Mouse (Mus musculus) hindbrain, embryonic 10.5 days (tissue): Measurements from ENCODE around the gene Gm37240. TPM values are rescaled to one million over a fixed set of nuclear protein-coding genes. Genes with fewer than 3 reads are reported as not detected.

Experiments
- DNase-seq: peaks from one replicate; pipeline ENCODE4 v3.0.0-alpha.2; 2017; ENCODE audit warnings: low spot score
- H3K27ac ChIP-seq: fragments of 300-500 bp; sonication (generic); 2 replicates; pipeline ENCODE4 v1.5.1; 2016; ENCODE audit warnings: mild to moderate bottlenecking, moderate library complexity
- H3K27me3 ChIP-seq: fragments of 300-500 bp; sonication (generic); 2 replicates; pipeline ENCODE4 v1.6.1; 2016; ENCODE audit warnings: mild to moderate bottlenecking; ENCODE audit not compliant: poor library complexity, insufficient read depth, severe bottlenecking
- H3K36me3 ChIP-seq: fragments of 300-500 bp; sonication (generic); 2 replicates; pipeline ENCODE4 v1.6.1; 2016; ENCODE audit warnings: mild to moderate bottlenecking, moderate library complexity
- H3K4me1 ChIP-seq: fragments of 300-500 bp; sonication (generic); replicated peaks from 2 replicates; pipeline ENCODE4 v1.6.1; 2016; ENCODE audit warnings: mild to moderate bottlenecking
- H3K4me3 ChIP-seq: fragments of 300-500 bp; sonication (generic); 2 replicates; pipeline ENCODE4 v1.5.1; 2016; ENCODE audit warnings: mild to moderate bottlenecking, moderate library complexity
- H3K9me3 ChIP-seq: fragments of 300-500 bp; sonication (generic); 2 replicates; pipeline ENCODE4 v1.6.1; 2016; ENCODE audit warnings: mild to moderate bottlenecking, moderate library complexity
- WGBS: fragments of 180-500 bp; shearing (Covaris S2); methylation state at CpG from one replicate; pipeline ENCODE4 v1.1.7; 2016; 5-methylcytosine and 5-hydroxymethylcytosine counted together
- polyA plus RNA-seq: library from polyadenylated mRNA; unstranded; fragments of >200 nt; fragmentation: Nextera tagmentation; extraction: Ambion mirVana; gene quantifications from 2 replicates; pipeline ENCODE4 v1.2.1, GENCODE M21; 2016

Gm37240 gene
- polyA plus RNA-seq, 1 experiment from 2014 or later: 1.4 TPM

GRCm38 (mm10) chr3:84775577-84775976 lies 1111.7 kb downstream of the Gm37240 start:
- WGBS: 84% methylated on average over 4 of the region's 4 CpGs
- no peak for DNase-seq

GRCm38 (mm10) chr3:84775067-84775423 lies 1112.3 kb downstream of the Gm37240 start:
- no peaks in the 10 kb centered on the region for H3K36me3 ChIP-seq
- no peak overlapping the region for H3K27ac ChIP-seq
- H3K4me3 ChIP-seq: no peak overlapping the region
- DNase-seq: no peak
- H3K27me3 ChIP-seq: no peaks in the 10 kb centered on the region
- WGBS: 89% methylated on average over 6 of the region's 6 CpGs
- H3K4me1 ChIP-seq: no peaks in the 10 kb centered on the region
- no peaks in the 10 kb centered on the region for H3K9me3 ChIP-seq

More at GRCm38 (mm10) chr3:84775577-84775976, 1111.7 kb downstream of the Gm37240 start:
- no peaks in the 10 kb centered on the region for H3K4me1 ChIP-seq
- H3K27ac ChIP-seq: no peak overlapping the region
- no peaks in the 10 kb centered on the region for H3K27me3 ChIP-seq
- no peak overlapping the region for H3K4me3 ChIP-seq
- H3K36me3 ChIP-seq: no peaks in the 10 kb centered on the region
- no peaks in the 10 kb centered on the region for H3K9me3 ChIP-seq

- H3K27me3 ChIP-seq: no peaks in the 10 kb centered on the region
- DNase-seq: no peak
- 64% methylated on average over 8 of the region's 8 CpGs for WGBS
- no peak overlapping the region for H3K27ac ChIP-seq
- H3K36me3 ChIP-seq: no peaks in the 10 kb centered on the region
- H3K4me1 ChIP-seq: no peaks in the 10 kb centered on the region
- no peaks in the 10 kb centered on the region for H3K9me3 ChIP-seq
- H3K4me3 ChIP-seq: no peak overlapping the region
Measured at GRCm38 (mm10) chr3:84774246-84775066, 1112.9 kb downstream of the Gm37240 start.

- Histone ChIP-seq H3K27ac (no peak overlapping the region), H3K36me3 (no peaks in the 10 kb centered on the region), H3K4me1 (no peaks in the 10 kb centered on the region), H3K9me3 (no peaks in the 10 kb centered on the region), H3K4me3 (no peak overlapping the region), H3K27me3 (no peaks in the 10 kb centered on the region)
- no peak for DNase-seq
- WGBS: 61% methylated on average over 2 of the region's 2 CpGs
Measured at GRCm38 (mm10) chr3:84771980-84772379, 1115.3 kb downstream of the Gm37240 start.

- Histone ChIP-seq H3K4me1 (no peaks in the 10 kb centered on the region), H3K4me3 (no peak overlapping the region), H3K36me3 (no peaks in the 10 kb centered on the region), H3K9me3 (no peaks in the 10 kb centered on the region), H3K27me3 (no peaks in the 10 kb centered on the region), H3K27ac (no peak overlapping the region)
- 94% methylated on average over 6 of the region's 6 CpGs for WGBS
- DNase-seq: no peak
Measured at GRCm38 (mm10) chr3:84770518-84770917, 1116.8 kb downstream of the Gm37240 start.

GRCm38 (mm10) chr3:84769411-84769810 lies 1117.9 kb downstream of the Gm37240 start:
- Histone ChIP-seq H3K27ac (no peak overlapping the region), H3K4me1 (no peaks in the 10 kb centered on the region), H3K9me3 (no peaks in the 10 kb centered on the region), H3K36me3 (no peaks in the 10 kb centered on the region), H3K27me3 (no peaks in the 10 kb centered on the region), H3K4me3 (no peak overlapping the region)
- 86% methylated on average over 6 of the region's 6 CpGs for WGBS
- no peak for DNase-seq

GRCm38 (mm10) chr3:84768940-84769339 lies 1118.4 kb downstream of the Gm37240 start:
- WGBS: 88% methylated on average over 4 of the region's 4 CpGs
- Histone ChIP-seq H3K36me3 (no peaks in the 10 kb centered on the region), H3K4me1 (no peaks in the 10 kb centered on the region), H3K9me3 (no peaks in the 10 kb centered on the region), H3K4me3 (no peak overlapping the region), H3K27ac (no peak overlapping the region), H3K27me3 (no peaks in the 10 kb centered on the region)
- no peak for DNase-seq

- no peaks in the 10 kb centered on the region for H3K36me3 ChIP-seq
- H3K27me3 ChIP-seq: no peaks in the 10 kb centered on the region
- 96% methylated on average over 2 of the region's 2 CpGs for WGBS
- DNase-seq: no peak
- H3K27ac ChIP-seq: no peak overlapping the region
- no peaks in the 10 kb centered on the region for H3K4me1 ChIP-seq
- H3K9me3 ChIP-seq: no peaks in the 10 kb centered on the region
- H3K4me3 ChIP-seq: no peak overlapping the region
Measured at GRCm38 (mm10) chr3:84753816-84754215, 1133.5 kb downstream of the Gm37240 start.

- no peak for DNase-seq
- H3K4me1 ChIP-seq: no peaks in the 10 kb centered on the region
- H3K36me3 ChIP-seq: no peaks in the 10 kb centered on the region
- no peak overlapping the region for H3K27ac ChIP-seq
- H3K4me3 ChIP-seq: no peak overlapping the region
- H3K9me3 ChIP-seq: no peaks in the 10 kb centered on the region
- H3K27me3 ChIP-seq: no peaks in the 10 kb centered on the region
- WGBS: 78% methylated on average over 5 of the region's 5 CpGs
Measured at GRCm38 (mm10) chr3:84749222-84749621, 1138.1 kb downstream of the Gm37240 start.

GRCm38 (mm10) chr3:84748139-84748538 lies 1139.2 kb downstream of the Gm37240 start:
- no peak for DNase-seq
- 92% methylated on average over 5 of the region's 5 CpGs for WGBS
- Histone ChIP-seq H3K4me3 (no peak overlapping the region), H3K4me1 (no peaks in the 10 kb centered on the region), H3K27ac (no peak overlapping the region), H3K27me3 (no peaks in the 10 kb centered on the region), H3K9me3 (no peaks in the 10 kb centered on the region), H3K36me3 (no peaks in the 10 kb centered on the region)

GRCm38 (mm10) chr3:84745537-84746189 lies 1141.7 kb downstream of the Gm37240 start:
- Histone ChIP-seq H3K4me3 (no peak overlapping the region), H3K36me3 (no peaks in the 10 kb centered on the region), H3K27me3 (no peaks in the 10 kb centered on the region; the same call in 1 of the 2 replicates), H3K9me3 (no peaks in the 10 kb centered on the region), H3K27ac (no peak overlapping the region), H3K4me1 (no peaks in the 10 kb centered on the region)
- DNase-seq: no peak
- 72% methylated on average over 18 of the region's 18 CpGs for WGBS

- H3K27me3 ChIP-seq: no peaks in the 10 kb centered on the region; the same call in 1 of the 2 replicates
- no peaks in the 10 kb centered on the region for H3K9me3 ChIP-seq
- WGBS: 72% methylated on average over 13 of the region's 13 CpGs
- DNase-seq: no peak
- H3K36me3 ChIP-seq: no peaks in the 10 kb centered on the region
- H3K27ac ChIP-seq: no peak overlapping the region
- no peak overlapping the region for H3K4me3 ChIP-seq
- 0 out of 2 replicates have a peak, but pooled peaks cover 3% of the 10 kb centered on the region for H3K4me1 ChIP-seq
Measured at GRCm38 (mm10) chr3:84744707-84745106, 1142.6 kb downstream of the Gm37240 start.

GRCm38 (mm10) chr3:84740050-84740596 lies 1147.2 kb downstream of the Gm37240 start:
- no peaks in the 10 kb centered on the region for H3K36me3 ChIP-seq
- H3K27ac ChIP-seq: no peak overlapping the region
- no peak overlapping the region for H3K4me3 ChIP-seq
- H3K9me3 ChIP-seq: no peaks in the 10 kb centered on the region
- H3K27me3 ChIP-seq: peaks cover 23% of the 10 kb centered on the region
- no peak for DNase-seq
- WGBS: 73% methylated on average over 10 of the region's 10 CpGs
- 0 out of 2 replicates have a peak, but pooled peaks cover 9% of the 10 kb centered on the region for H3K4me1 ChIP-seq
